Mouse (Mus musculus) gastrocnemius, postnatal 4 days (tissue): ENCODE results near the gene Lipt2. TPM values are rescaled to one million over a fixed set of nuclear protein-coding genes. Genes with fewer than 3 reads are reported as not detected.

Source experiments
- DNase-seq, 2 experiments: peaks; one replicate each; pipeline ENCODE4 v3.0.0; 2021 to 2022; ENCODE audit warnings: low spot score in 2 of 2, mixed read lengths in 2 of 2
- long read RNA-seq, 2 experiments: library from polyadenylated mRNA; stranded (forward); transcript quantifications; one replicate each; pipeline ENCODE4 v2.0.0; 2021
- total RNA-seq, 2 experiments: library from RNA; stranded (reverse); gene quantifications; 2 replicates each; pipeline ENCODE4 v1.2.3; 2021

Lipt2 gene
- total RNA-seq = 1 to 10 TPM; 7.7 to 8.1 TPM
- long read RNA-seq, experiment 1, partial matches to known transcripts = 0 of 4 reads
- long read RNA-seq, experiment 1, other reads (novel, unspliced or antisense) = 1 of 4 reads
- long read RNA-seq, experiment 2, transcript Lipt2-201 (2 exons, 1,663 nt) = major isoform, 6 of 6 reads
- long read RNA-seq, experiment 2, partial matches to known transcripts = 0 of 6 reads
- long read RNA-seq, experiment 2, other reads (novel, unspliced or antisense) = 0 of 6 reads

DNA sequence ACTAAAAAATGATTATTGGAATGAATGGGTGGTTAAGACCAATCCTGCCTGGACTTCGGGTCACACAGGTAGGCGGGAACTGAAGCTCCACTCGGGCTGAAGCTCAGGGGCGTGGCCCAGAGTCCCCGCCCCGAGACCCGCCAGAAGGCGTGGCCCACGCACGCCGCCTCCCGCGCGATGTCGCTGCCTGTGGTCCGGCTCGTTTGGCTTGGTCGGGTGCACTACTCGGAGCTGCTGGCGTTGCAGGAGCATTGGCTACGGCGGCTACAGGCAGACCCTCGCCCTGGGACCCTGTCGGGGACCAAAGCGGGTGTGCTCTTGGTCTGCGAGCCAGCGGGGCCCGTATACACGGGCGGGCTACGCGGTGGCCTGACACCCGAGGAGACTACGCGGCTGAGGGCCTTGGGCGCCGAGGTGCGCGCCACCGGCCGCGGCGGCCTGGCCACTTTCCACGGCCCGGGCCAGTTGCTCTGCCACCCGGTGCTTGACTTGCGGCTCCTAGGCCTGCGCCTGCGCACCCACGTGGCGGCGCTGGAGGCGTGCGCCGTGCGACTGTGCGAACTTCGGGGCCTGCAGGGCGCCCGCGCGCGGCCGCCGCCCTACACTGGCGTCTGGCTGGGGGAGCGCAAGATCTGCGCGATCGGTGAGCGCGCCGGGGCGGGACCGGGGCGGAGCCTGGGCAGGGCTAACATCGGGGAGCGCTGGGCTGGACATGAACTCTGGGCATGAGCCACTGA is at the start of gene Lipt2:
Gene Lipt2, plus strand, starts transcription at position 173 of the 737 bp plus-strand sequence.
- DNase-seq = peak; percentile 88 to 95

DNA sequence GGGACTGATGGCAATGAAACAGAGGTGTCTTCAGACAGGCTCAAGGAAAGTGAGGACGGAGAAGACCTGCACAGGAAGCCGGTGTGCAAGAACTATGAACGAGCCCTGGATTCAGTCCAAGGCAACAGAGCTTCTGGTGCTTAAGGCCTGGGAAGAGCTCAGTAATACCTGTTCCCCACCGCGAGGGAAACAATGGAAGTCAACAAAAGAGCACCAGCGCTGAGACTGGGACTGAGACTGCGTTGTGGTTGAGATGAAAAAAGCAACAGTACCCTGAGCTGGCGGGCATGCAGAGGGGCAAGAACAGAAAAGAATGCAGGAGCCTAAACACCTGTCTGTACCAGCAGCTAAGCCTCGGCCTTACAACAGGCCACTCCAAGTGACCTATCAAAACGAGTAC is 47.6 kb upstream of the Lipt2 start:
- DNase-seq = no peak

DNA sequence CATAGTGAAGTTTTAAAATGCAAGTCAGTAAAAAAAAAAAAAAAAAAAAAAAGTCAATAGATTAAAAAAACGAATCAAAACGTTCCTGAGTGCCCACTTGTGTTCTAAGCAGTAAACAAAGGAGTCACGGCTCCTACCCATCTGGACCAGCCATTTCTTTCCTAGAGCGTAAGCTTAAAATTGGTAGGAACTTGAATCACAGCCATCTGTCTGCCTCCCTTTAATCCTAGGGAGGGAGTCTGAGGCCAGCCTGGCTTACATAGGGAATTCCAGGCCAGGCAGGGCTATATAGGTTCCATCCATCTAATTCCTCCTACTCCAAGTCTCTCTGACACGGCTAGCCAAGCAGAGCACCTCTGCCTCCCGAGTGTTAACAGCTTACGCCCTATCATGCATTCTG is 45.3 kb upstream of the Lipt2 start:
- DNase-seq = no peak

DNA sequence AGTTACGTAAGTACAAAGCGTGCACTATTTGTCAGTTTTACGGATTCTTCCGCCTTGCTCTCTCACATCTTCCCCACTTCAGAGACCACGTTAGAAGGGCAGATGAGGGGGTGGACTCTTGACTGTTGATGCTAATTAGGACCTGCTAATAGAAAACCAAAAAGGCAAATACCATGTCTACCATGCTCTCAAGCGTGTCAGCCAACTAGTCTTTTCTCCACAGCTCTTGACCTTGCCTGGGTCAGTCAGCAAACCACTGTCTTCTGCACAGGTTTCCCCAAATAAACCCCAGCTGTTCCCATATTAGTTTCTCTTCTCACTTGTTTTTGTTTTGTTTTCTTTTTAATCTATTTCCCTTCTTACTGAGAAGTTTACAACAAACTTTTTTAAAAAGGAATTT is 44.8 kb upstream of the Lipt2 start:
- no peak for DNase-seq

DNA sequence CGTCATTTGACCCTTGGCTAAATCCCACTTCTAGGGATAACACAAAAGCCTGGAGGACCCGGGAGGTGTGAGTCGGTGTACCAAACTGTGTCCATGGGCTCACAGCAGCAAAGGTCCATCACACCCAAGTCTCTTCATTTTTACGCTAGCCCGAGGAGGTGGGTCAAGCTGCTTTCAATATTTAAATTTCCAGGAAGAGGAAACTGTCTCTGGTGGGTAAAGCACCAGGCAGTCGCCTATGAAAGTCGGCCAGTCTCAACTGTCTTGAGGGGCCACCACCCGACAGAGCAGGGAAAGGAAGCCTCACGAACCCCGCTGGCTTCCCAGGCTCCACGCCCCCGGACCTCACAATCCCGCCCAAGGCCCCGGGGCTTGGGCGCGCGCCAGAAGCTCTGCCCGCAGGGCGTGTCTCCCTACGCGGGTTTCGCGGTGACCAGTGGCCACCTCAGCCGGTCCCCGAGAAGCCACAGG is 38.3 kb upstream of the Lipt2 start:
- DNase-seq = no peak

DNA sequence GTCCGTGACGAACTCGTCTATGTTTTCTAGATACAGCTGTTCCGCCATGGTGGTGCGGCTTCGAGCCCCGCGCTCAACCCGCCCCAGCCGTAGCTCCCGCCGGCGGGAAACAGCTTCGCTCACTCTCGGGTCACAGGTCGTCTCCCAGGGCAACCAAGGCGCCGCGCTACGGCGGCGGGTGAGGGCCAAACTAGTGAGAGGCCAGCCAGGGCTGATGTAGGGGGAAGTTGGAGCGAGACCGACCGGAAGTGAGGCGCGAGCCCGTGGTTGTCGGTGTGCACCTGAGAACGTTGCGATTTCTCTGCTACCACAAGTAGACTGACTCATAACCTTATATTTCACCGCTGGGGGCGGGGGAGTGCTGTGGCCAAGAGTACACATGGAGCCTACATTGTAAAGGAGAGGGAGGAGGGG is 37.7 kb upstream of the Lipt2 start, which contains the start of gene Pold3:
Gene Pold3, minus strand, starts transcription at position 190 of the 414 bp plus-strand sequence.
- DNase-seq = peak; percentile 98 to 99

DNA sequence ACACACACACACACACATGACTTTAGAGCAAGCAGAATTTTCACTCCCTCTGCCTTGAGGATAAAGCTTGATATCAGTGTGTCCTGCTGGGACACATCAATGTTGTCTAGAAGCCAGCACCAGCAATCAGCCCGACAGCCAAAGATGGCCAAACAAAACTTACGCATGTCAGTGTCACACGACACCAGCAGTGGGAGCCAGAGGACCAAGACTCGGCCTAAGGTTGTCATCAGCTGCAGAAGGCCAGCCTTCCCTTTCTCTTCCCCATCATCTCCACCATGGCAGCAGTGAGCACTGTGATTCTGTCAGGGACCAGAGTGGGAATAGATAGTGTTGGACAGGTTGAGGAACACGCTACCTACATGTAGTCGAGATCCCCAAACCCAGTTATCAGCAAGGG is 35.6 kb upstream of the Lipt2 start:
- peak in 1 of 2 experiments; percentile 29 for DNase-seq

DNA sequence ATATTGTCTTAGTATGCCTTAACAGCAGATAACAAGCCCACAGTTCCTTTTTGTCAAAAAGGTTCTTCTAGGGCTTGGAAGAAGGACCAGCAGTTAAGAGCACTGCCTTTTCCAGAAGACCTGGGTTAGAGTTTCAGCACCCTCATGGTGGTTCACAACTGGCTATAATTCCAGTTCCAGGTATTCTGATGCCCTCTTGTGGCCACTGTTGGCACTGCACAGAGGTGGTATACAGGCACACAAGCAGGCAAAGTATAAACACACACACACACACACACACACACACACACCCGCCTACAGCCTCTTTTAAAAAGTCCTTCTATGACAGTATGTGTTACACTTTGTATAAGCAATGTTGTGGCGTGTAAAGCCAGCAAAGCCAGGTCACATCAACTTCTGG is 34.9 kb upstream of the Lipt2 start:
- no peak for DNase-seq

DNA sequence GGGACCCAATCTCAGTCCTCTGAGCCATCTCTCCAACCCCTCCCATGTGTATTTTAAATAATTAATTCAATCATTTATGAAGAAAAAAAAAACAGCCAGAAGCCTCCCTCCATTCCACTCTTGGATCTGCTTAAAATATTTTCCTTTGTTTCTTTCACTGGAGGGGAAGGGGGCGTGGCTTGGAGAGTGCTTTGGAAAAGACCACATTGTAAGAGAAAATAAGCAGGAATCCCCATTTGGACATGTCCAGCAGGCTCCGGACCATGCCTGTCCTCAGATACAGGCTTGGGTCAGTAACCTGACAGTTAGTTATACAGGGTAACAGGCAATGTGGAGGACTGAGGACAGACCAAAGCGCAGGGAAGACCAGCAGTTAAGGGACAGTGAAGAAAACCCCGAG is 33.9 kb upstream of the Lipt2 start:
- no peak for DNase-seq

DNA sequence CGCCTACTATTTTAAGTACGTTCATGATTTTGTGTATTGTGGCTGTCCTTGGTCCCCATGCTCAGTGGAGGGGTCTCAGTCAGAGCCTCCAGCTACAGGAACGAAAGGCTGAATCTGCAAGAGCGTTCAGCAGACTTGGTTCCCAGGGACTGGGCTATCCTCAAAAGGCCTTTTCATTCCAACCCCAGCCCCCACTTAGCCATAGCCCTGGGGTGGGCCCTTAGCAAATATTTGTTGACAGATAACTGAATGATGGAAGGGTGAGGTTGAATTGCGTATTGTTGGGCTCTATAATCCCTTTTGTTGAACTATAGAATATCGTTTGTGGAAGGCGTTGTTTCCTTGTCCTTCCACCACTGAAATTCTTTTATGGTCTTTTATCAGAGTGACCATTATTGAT is 32.6 kb upstream of the Lipt2 start:
- DNase-seq = no peak

DNA sequence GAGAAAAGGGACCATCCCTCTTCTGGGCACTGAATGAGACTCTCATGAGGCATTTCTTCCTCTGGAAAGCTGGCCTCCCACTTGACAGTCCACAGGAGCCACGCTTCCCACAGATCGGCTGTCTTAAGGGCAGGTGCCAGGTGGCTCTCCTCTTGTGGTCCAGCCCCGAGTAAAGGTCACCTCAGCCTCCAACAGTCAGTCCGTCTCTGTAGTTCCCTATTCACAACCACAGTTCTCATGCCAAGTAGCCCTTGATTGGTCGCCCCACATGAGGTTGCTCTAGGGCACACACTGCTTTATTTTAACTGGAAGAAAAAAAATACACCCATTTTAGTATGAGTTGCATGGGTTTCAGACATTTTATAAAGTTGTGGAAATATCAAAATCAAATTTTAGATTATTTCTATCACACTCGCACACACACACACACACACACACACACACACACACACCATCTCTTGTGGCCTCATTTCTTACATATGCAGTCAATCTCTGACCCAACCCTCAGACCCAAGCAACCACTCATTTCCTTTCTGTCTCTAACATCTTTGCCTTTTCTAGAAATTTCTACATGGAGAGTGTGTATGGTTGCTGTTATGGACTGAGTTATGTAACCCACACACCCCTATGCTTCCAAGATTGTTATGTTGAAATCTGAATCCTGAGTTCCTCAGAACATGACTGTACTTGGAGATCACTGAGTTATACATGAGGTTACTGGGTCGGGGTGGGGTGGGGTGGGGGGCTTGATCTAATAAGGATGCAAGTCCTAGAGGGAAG is 30.6 kb upstream of the Lipt2 start:
- no peak for DNase-seq

DNA sequence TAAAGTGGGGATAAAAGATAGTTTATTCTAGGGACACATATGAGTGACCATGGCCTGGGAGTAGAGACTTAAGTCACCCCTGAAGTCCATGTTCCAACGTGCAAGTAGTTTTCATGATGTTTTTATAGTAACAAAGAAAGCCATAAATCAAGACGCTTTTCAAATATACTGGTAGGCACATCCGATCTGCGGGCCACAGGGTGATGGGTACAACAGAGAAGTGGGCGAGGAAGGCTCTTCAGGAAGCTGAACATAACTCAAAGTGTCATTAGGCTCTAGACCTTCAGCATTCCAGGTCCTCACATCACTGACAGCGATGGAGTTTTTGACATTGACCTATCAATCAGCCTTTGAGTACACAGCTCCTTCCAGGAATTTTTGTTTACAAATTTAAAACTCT is 28.5 kb upstream of the Lipt2 start:
- no peak for DNase-seq

DNA sequence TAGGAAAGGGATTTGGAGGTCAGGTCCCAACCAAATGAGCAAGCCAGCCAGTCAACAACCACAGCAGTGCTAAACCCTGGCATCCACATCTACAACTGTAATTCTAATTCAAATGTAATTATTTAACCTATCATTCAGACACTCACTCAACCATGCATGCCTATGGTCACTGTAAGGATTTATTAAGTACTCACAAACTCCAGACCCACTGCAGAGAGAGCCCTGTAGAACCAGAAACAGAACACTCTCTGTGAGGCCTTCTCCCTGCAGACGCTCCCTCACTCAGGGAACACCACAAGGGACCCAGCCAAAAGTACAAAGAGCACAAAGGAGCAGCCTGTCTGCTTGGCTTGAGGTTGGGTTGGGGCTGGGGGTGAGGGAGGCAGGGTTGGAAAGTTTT is 26.7 kb upstream of the Lipt2 start:
- DNase-seq = no peak

DNA sequence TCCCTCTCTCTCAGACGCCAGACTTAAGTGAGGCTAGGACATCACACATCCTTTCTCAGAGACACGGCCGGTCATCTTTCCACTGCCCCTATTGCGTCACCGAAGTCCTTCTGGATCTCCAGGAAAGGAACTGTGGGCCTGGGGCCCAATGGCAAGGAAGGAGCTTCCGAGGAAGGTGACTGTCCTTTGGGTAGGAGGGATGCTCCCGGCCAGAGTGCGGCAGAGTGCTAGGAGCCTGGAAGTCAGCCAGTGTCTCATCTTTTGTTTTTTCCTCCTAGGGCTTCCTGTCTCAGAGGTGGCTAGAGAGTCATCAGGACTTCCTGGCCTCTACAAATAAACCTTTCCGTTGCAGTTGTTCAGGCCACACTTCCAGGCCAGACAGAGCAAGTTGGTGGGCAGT is 22.0 kb upstream of the Lipt2 start:
- DNase-seq = no peak

DNA sequence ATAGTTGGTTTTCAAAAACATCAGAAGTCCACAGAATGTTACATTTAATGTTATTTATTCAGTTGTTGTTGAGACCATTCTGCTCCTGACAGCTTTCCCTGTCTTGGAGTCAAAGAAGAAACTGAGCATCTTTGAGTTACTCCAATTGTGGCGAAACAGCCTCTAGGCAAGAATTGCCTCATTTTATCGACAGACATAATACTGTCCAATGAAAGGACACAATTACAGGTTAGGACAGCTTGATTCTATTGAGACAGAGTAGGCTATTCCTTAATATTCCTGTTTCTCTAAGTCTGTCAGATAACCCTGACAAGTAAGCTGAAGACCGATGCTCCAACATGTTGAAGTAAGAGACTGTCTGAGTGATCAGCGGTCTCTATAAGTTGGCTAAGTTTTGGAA is 21.0 kb upstream of the Lipt2 start:
- no peak for DNase-seq

DNA sequence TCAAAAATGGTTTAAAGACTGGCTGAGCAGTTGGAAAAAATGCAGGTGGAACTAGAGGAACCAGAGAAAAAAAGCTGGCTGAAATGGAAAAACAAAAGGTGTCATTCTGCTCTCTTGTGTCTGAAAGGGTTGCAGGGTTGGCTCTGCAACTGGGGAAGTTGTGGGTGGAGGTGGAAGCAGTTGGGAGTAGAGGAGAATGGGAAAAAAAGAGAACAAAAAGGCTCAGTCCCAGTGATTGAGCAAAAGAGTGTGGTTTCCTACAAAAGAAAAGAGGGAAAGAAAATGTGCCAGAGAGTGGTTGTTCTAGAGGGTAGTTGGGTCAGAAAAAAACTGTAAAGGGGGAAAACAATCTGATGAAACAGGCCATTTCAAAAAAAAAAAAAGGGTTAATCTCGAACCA is 18.5 kb upstream of the Lipt2 start:
- DNase-seq = no peak

DNA sequence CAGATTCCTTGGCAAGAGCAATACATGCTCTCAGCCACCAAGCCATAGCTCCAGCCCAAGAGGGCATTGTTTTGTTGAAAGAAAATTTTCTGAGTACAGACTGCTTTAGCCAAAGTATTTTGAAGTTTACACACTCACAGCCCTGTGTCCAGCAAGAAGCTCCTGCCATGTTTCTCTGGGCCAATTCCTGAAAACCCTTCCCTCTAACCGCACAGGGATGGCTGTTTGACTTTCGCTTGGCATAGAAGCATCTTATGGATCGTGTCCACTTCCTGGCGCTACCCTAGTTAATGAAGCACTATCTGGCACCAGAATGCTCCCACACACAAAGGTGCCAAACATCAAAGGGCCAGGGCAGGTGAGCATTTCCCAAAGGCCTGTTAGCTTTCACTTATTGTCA is 10.5 kb upstream of the Lipt2 start:
- no peak for DNase-seq

DNA sequence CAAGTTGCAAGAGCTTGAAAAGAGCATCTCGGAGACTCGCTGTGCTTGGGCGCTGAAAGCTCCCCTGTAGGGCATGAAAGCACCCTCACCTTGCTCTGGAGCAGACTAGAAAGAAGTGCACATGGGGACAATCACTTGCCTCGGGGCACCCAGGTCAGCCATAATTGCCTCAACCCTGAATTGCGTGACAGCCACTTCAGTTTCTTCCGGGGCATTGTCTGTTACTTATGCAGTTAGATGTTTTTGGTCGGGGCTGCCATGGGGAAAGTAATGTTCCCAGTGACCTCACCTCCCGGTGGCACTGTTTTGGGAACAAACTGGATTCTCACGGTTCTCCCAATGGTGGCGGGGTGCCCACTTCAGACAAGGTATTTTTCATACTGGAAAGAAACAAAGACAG is 9.0 kb upstream of the Lipt2 start:
- no peak for DNase-seq

DNA sequence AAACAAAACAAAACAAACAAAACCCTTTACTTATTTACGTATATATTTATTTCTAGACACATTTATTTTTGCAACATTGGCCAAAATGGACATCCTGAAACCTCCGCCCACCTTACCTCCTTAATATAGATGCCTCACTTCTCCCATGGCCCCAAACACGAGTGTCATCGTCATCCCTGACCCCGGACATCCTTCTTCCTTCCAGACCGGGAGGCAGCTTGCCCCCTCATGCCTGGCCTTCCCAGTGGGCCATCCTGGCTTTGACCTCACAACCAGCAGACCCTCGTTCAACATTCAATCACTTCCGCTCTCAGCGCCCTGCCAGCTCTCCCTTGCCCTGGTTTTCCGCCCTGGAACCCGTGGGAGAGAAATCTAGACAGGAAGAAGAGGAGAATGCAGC is 8.5 kb upstream of the Lipt2 start:
- no peak for DNase-seq

DNA sequence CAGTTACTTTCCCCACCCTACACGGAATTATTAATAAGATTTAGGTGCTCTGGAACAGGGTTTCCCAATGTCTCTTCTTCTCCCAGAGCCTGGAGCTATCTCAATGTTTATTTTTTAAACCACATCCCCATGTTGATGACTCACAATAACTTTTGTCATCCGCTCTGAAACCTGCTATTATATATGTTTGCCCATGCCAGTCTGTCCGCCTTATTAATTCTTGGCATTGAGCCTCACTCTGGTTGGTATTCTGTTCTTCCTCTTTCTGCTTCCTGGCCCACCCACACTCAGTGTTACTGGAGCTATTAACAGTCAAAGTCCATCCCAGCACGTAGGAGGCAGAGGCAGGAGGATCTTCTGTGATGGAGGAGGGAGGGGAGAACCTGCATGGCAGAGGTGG is 1.4 kb upstream of the Lipt2 start:
- no peak for DNase-seq

DNA sequence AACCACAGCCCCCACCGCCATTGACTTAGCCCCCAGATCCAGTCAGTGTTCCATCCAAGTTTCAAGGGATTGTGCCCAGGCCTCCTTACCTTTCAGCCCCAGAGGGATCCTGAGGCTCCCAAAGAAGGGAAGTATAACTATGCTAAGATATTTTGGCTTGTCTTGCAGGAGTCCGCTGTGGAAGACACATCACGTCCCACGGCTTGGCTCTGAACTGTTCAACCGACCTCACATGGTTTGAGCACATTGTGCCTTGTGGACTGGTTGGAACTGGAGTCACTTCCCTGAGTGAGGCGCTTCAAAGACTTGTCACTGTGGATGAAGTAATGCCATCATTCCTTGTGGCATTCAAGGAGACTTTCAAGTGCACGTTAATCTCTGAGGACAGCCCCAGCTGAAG is 929 bp downstream of the Lipt2 start:
- peak in 1 of 2 experiments; percentile 14 for DNase-seq

DNA sequence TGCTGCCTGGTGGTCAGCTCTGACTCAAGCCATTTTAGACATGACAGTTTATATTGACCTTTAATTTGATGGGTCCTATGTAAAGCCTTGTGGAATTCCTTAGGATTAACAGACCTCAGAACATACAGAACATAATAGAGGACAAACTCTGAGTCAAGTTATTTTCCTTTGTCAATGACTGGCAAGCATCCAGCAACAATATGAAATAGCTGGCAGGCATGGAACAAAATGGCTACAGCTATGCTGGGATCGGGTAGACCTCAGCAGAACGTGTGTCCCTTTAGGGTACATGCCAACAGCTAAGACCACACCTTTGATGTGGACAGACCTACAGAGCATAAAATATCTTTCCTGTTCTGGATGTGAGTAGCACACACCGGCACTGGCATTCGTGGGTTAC is 4.4 kb downstream of the Lipt2 start:
- DNase-seq = no peak
